Mouse (Mus musculus) heart, embryonic 15.5 days (tissue): Measurements from ENCODE around the gene Amt. TPM values are rescaled to one million over a fixed set of nuclear protein-coding genes. Genes with fewer than 3 reads are reported as not detected.
"Not testable (repeated sequence)": the region's sequence is repeated elsewhere in the genome, so short reads cannot be mapped to it uniquely, and the experiment has no call there.

Experiments
- ATAC-seq: fragments of 200-750 bp; cut with Nextera tagmentation; replicated peaks from 2 replicates; pipeline ENCODE4 v1.8.0; 2017; ENCODE audit warnings: low read depth, moderate TSS enrichment; ENCODE audit not compliant: insufficient number of reproducible peaks, insufficient read depth, low FRiP score
- H3K27ac ChIP-seq: fragments of 300-500 bp; sonication (generic); 2 replicates; pipeline ENCODE4 v1.5.1; 2015; ENCODE audit warnings: mild to moderate bottlenecking, inconsistent platforms
- H3K27me3 ChIP-seq: fragments of 300-500 bp; sonication (generic); 2 replicates; pipeline ENCODE4 v1.6.1; 2015; ENCODE audit warnings: inconsistent platforms
- H3K36me3 ChIP-seq: fragments of 300-500 bp; sonication (generic); 2 replicates; pipeline ENCODE4 v1.6.1; 2015; ENCODE audit warnings: mild to moderate bottlenecking, inconsistent platforms
- H3K4me1 ChIP-seq: fragments of 300-500 bp; sonication (generic); replicated peaks from 2 replicates; pipeline ENCODE4 v1.6.1; 2015; ENCODE audit warnings: inconsistent platforms
- H3K4me2 ChIP-seq: fragments of 300-500 bp; sonication (generic); 2 replicates; pipeline ENCODE4 v1.6.1; 2015; ENCODE audit warnings: inconsistent platforms, mild to moderate bottlenecking, moderate library complexity
- H3K4me3 ChIP-seq: fragments of 300-500 bp; sonication (generic); 2 replicates; pipeline ENCODE4 v1.5.1; 2015; ENCODE audit warnings: mild to moderate bottlenecking, inconsistent platforms
- H3K9ac ChIP-seq: fragments of 300-500 bp; sonication (generic); 2 replicates; pipeline ENCODE4 v1.6.1; 2015; ENCODE audit warnings: mild to moderate bottlenecking, inconsistent platforms
- H3K9me3 ChIP-seq: fragments of 300-500 bp; sonication (generic); replicated peaks from 2 replicates; pipeline ENCODE4 v1.6.1; 2016; ENCODE audit warnings: inconsistent platforms
- WGBS: fragments of 180-500 bp; shearing (Covaris S2); methylation state at CpG from one replicate; pipeline ENCODE4 v1.1.7; 2015; ENCODE audit warnings: mixed read lengths; 5-methylcytosine and 5-hydroxymethylcytosine counted together
- polyA plus RNA-seq: library from polyadenylated mRNA; unstranded; fragments of >200 nt; fragmentation: Nextera tagmentation; extraction: Ambion mirVana; gene quantifications from 2 replicates; pipeline ENCODE4 v1.2.1, GENCODE M21; 2015

The Amt gene
- polyA plus RNA-seq, 1 experiment from 2014 or later, result 8.2 TPM

DNA sequence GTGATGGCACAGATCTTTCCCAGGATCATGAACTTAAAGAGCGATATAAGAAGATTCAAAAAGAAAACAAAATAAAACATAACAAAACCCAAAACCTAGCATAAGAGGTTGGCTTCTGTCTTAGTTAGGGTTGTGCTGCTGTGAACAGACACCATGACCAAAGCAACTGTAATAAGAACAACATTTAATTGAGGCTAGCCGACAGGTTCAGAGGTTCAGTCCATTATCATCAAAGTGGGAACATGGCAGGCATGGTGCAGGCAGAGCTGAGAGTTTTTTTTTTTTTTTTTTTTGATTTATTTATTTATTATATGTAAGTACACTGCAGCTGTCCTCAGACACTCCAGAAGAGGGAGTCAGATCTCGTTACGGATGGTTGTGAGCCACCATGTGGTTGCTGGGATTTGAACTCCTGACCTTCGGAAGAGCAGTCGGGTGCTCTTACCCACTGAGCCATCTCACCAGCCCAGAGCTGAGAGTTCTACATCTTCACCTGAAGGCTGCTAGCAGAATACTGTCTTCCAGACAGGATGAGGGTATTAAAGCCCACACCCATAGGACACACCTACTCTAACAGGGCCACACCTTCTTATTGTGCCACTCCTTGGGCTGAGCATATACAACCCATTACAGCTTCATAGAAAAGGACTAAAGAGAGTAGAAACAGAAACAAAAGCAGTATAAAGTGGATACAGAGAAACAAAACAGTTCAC lies 9.0 kb upstream of the Amt start:
- not testable (repeated sequence) for H3K4me2 ChIP-seq, H3K27me3 ChIP-seq, H3K9ac ChIP-seq, H3K9me3 ChIP-seq, H3K4me1 ChIP-seq, H3K4me3 ChIP-seq, ATAC-seq, H3K27ac ChIP-seq, H3K36me3 ChIP-seq
- 79% methylated on average over 6 of the region's 6 CpGs for WGBS

GRCm38 (mm10) chr9:108289347-108289746 lies 7.3 kb upstream of the Amt start:
- WGBS, result 57% methylated on average over 2 of the region's 2 CpGs
- no peaks in the 10 kb centered on the region for H3K27me3 ChIP-seq
- H3K4me2 ChIP-seq, result peak overlapping the region; percentile 64; the same call in 1 of the 2 replicates
- no peak overlapping the region for H3K27ac ChIP-seq
- no peaks in the 10 kb centered on the region for H3K9me3 ChIP-seq
- 0 out of 2 replicates have a peak, but pooled peaks cover 4% of the 10 kb centered on the region for H3K36me3 ChIP-seq
- no peak overlapping the region for H3K4me3 ChIP-seq
- H3K9ac ChIP-seq, result no peak overlapping the region
- no peak for ATAC-seq
- H3K4me1 ChIP-seq, result peaks cover 8% of the 10 kb centered on the region

GRCm38 (mm10) chr9:108290016-108290750 lies 6.5 kb upstream of the Amt start, which contains the start of gene Nicn1:
Gene Nicn1, plus strand, starts transcription at chr9:108290429.
- H3K27me3 ChIP-seq, result no peaks in the 10 kb centered on the region
- peak within 1 kb of the TSS; percentile 72 for H3K27ac ChIP-seq
- 0 out of 2 replicates have a peak, but pooled peaks cover 6% of the 10 kb centered on the region for H3K36me3 ChIP-seq
- no peaks in the 10 kb centered on the region for H3K9me3 ChIP-seq
- H3K9ac ChIP-seq, result peak within 1 kb of the TSS; percentile 63
- peak within 1 kb of the TSS; percentile 64 for H3K4me2 ChIP-seq
- WGBS, result under 1% methylated on average over 32 of the region's 32 CpGs
- H3K4me1 ChIP-seq, result peaks cover 8% of the 10 kb centered on the region
- peak within 1 kb of the TSS; percentile 57 for H3K4me3 ChIP-seq
- ATAC-seq, result peak; percentile 98

- 36% methylated on average over 6 of the region's 6 CpGs for WGBS
- Histone ChIP-seq H3K27ac (peak overlapping the region; percentile 6; the same call in 1 of the 2 replicates), H3K9me3 (no peaks in the 10 kb centered on the region), H3K4me1 (peaks cover 8% of the 10 kb centered on the region), H3K4me2 (peak overlapping the region; percentile 64), H3K4me3 (peak overlapping the region; percentile 57), H3K27me3 (no peaks in the 10 kb centered on the region), H3K36me3 (peaks cover 6% of the 10 kb centered on the region; the same call in 1 of the 2 replicates), H3K9ac (peak overlapping the region; percentile 54)
- ATAC-seq, result no peak
Measured at GRCm38 (mm10) chr9:108290773-108291172, 5.9 kb upstream of the Amt start.

DNA sequence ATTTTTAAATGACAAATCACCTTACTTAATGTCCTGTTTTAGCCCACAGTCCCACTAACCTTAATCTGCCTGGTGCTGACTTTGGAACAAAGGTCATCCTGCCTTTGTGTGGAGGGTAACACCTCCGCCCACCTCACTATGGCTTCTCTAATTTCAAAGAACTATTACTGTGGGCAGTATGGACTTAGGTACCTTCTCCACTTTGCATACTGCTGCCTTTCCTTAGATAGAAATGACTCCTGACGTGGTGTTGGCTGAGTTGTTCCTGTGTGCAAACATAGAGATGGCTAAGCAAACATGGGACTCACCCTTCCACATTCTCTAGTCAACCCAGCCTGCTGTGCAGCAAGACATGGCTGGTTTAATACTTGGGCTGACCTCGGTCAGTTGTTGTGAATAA lies 5.2 kb downstream of the Amt start:
- Histone ChIP-seq H3K27ac (no peak overlapping the region), H3K27me3 (no peaks in the 10 kb centered on the region), H3K4me1 (peaks cover 13% of the 10 kb centered on the region), H3K9me3 (no peaks in the 10 kb centered on the region), H3K4me2 (no peak overlapping the region), H3K36me3 (peaks cover 22% of the 10 kb centered on the region), H3K9ac (no peak overlapping the region), H3K4me3 (no peak overlapping the region)
- no peak for ATAC-seq
- WGBS, result 85% methylated on average over 3 of the region's 3 CpGs

DNA sequence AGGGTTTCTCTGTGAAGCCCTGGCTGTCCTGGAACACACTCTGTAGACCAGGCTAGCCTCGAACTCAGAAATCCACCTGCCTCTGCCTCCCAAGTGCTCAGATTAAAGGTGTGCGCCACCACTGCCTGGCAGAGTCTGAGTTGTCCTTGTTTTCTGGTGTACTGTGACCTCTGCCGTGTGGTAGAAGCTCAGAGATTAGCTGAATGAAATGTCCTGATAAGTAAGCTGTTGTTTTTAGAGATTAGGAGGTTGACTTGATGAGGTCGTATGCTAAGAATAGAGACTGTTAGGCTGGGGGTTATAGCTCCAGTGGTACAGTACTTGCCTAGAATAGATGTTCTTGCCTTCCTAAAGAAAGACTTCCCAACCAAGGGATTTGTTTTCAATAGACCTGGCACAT lies 8.1 kb downstream of the Amt start:
- 38% methylated on average over 4 of the region's 4 CpGs for WGBS
- no peak for ATAC-seq
- Histone ChIP-seq H3K4me3 (peak overlapping the region; percentile 82), H3K4me1 (peaks cover 22% of the 10 kb centered on the region), H3K9me3 (no peaks in the 10 kb centered on the region), H3K27me3 (no peaks in the 10 kb centered on the region), H3K9ac (peak overlapping the region; percentile 79; the same call in 1 of the 2 replicates), H3K27ac (peak overlapping the region; percentile 100), H3K4me2 (peak overlapping the region; percentile 80), H3K36me3 (peaks cover 22% of the 10 kb centered on the region)

GRCm38 (mm10) chr9:108305170-108305569 lies 8.5 kb downstream of the Amt start:
- H3K36me3 ChIP-seq, result peaks cover 22% of the 10 kb centered on the region
- peak overlapping the region; percentile 82 for H3K4me3 ChIP-seq
- H3K9me3 ChIP-seq, result no peaks in the 10 kb centered on the region
- H3K9ac ChIP-seq, result peak overlapping the region; percentile 79
- peak overlapping the region; percentile 80 for H3K4me2 ChIP-seq
- WGBS, result 6% methylated on average over 1 of the region's 1 CpGs
- peaks cover 27% of the 10 kb centered on the region for H3K4me1 ChIP-seq
- H3K27me3 ChIP-seq, result no peaks in the 10 kb centered on the region
- no peak for ATAC-seq
- peak overlapping the region; percentile 100 for H3K27ac ChIP-seq

DNA sequence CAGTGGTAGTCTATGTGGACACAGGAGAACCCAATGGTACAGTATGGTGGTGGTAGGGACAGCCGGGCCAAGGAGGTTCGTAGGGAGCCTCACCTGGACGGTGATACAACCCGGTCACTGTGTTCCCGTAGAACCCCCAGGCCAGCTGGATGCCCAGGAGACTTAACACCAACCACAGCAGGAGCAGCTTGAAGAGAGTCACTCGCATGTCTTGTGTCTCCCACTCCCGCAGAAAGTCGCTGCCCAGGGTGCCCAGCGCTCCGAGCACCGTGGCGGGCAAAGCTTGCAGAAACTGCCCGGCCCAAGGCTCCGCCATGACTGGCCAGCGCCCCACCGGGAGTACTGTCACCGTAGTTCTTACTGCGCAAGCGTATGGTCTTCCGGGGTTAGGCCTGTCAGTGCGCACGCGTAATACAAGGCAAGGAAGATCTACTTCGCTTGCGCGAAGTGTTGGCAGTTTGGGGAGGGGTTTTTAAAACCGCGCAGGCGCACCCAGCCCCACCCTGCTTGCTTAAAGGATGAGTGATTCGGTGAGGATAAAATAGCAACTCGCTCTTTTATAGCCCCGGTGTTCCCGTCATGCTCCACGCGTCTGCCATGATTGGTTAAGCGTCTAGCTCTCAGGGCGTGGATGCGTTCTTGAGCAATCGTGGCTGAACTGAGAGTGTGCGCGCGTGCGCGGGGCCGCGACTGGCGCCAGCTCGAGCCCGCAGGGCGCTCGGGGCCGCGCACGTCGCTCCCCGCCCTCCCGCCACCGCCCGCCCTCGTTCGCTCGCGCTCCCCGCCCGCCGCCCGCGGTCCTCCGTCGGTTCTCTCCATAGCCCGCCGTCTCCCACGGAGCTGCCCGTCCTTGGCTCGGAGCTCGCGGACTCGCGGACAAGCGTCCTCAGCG lies 9.2 kb downstream of the Amt start, which contains the start of the genes Rhoa and Tcta:
Gene Rhoa, plus strand, starts transcription at position 501 of the 892 bp plus-strand sequence.
Gene Tcta, minus strand, starts transcription at position 532 of the 892 bp plus-strand sequence.
- WGBS, result under 1% methylated on average over 81 of the region's 81 CpGs
- Histone ChIP-seq H3K4me1 (peaks cover 30% of the 10 kb centered on the region), H3K27ac (peak within 1 kb of the TSS; percentile 100), H3K36me3 (peaks cover 22% of the 10 kb centered on the region), H3K9me3 (no peaks in the 10 kb centered on the region), H3K9ac (peak within 1 kb of the TSS; percentile 95), H3K27me3 (no peaks in the 10 kb centered on the region), H3K4me3 (peak within 1 kb of the TSS; percentile 82), H3K4me2 (peak within 1 kb of the TSS; percentile 80)
- ATAC-seq, result peak; percentile 95

DNA sequence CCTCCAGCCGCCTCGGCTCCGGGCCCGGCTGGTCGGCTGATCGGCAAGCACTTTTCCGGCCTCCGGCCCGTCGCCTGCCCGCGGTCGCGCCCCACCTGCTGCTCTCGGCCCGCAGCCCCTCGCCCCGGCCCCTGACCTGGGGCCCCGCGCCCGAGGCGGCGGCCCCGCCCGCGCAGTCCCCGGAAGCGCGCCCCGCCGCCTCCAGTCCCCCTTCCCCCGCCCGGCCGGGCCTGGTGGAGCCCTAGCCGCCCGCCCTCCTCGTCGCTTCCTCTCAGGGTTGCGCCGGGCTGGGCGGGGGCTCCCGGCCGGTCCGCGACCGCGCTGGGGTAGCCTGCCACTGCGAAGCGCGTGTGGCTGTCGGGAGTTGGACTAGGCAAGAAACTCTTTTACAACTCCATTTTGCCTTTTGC lies 9.9 kb downstream of the Amt start:
- H3K27me3 ChIP-seq, result no peaks in the 10 kb centered on the region
- peak overlapping the region; percentile 95 for H3K9ac ChIP-seq
- H3K27ac ChIP-seq, result peak overlapping the region; percentile 100
- under 1% methylated on average over 49 of the region's 51 CpGs for WGBS
- peak; percentile 86 for ATAC-seq
- H3K4me1 ChIP-seq, result peaks cover 34% of the 10 kb centered on the region
- H3K9me3 ChIP-seq, result no peaks in the 10 kb centered on the region
- peak overlapping the region; percentile 75 for H3K4me2 ChIP-seq
- peaks cover 22% of the 10 kb centered on the region for H3K36me3 ChIP-seq
- peak overlapping the region; percentile 82 for H3K4me3 ChIP-seq

DNA sequence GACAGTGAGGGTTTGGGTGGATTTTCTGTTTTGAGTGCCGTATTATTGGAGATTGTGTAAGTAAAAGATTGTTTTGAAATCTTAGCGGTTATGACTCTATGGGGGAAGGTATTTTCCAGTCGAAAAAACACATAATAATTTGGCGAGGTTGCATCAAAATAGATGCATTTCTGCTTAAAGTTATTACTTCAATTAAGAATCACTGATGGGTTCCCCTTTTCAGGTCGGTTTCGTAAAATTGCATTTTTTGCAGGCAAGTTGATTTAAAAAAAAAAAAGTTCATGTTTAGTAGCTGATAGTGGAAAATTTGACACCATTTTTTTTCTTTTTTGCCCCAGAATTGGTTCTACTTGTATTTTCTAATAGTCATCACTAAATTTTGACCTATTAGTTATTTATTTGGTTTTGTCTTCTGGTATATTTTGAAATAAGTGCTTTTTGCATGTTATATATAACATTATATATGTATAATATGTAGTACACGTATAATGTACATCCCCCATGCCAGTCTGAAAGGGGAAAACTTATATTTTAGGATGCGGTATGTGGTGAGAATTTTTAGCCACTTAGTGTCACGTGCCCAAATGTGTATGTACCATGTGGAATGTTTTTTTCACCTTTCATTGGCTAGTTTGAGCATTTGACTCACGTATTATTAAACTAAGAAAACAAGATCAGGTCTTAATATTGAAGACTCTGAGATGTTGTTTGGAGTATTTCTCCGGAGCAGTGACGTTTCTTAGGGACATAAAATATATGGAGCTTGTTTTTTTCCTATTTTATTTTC lies 10.6 kb downstream of the Amt start:
- Histone ChIP-seq H3K4me3 (peak overlapping the region; percentile 82), H3K27ac (peak overlapping the region; percentile 100), H3K9me3 (no peaks in the 10 kb centered on the region), H3K9ac (peak overlapping the region; percentile 95), H3K4me2 (peak overlapping the region; percentile 75), H3K4me1 (peaks cover 34% of the 10 kb centered on the region), H3K27me3 (no peaks in the 10 kb centered on the region), H3K36me3 (peaks cover 18% of the 10 kb centered on the region)
- ATAC-seq, result no peak
- 5% methylated on average over 12 of the region's 12 CpGs for WGBS
